Mouse (Mus musculus) lung, adult 2 months (tissue): ENCODE results near the gene Gm28035.

Source experiments
- CTCF ChIP-seq: fragments of 200-500 bp; IDR thresholded peaks from 2 replicates; pipeline ENCODE4 v1.5.1; 2011; ENCODE audit warnings: mild to moderate bottlenecking, low read length, control low read depth; ENCODE audit not compliant: insufficient read depth
- POLR2A ChIP-seq: fragments of 200-500 bp; IDR thresholded peaks from 2 replicates; pipeline ENCODE4 v1.6.1; 2011; ENCODE audit warnings: low read depth, mild to moderate bottlenecking, control low read depth, low read length, borderline replicate concordance; ENCODE audit errors: extremely low read depth

DNA sequence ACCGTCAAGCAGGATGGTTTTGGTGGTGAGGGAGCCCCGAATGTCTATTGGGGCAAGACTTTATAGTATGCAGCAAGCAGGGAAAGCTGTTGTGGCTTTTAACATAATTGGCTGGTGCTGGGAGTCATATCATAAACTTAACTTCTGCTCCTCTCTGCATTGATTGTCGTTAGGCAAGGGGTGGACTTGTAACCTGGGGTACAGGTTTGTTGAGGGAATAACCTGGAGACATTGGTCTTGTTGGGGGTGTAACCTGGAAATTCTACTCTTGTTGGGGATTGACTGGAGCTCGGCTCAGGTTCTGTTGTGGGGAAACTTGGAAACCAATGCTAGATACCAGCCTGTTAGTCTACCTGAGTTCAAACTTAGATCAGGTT is 28.2 kb upstream of the Gm28035 start:
- TF ChIP-seq CTCF = no peak
- no peak for TF ChIP-seq POLR2A
